Mouse (Mus musculus): Measurements from ENCODE around the gene Gm43517. TPM values are rescaled to one million over a fixed set of nuclear protein-coding genes. Genes with fewer than 3 reads are reported as not detected.

Gm43517 gene
- polyA plus RNA-seq, 1 experiment from 2014 or later: not detected

Other genes with a start within 250 kb of the Gm43517 start
- 0.15 TPM in 1 of 2 replicates, not detected in the other for gene Foxg1, start 2.5 kb upstream of the Gm43517 start, polyA plus RNA-seq (2015; fragmentation: Nextera tagmentation; extraction: Ambion mirVana)

All from lung, embryonic 16.5 days (tissue).